Mouse (Mus musculus) A20 (cell line): ENCODE results near the gene Cdh23.

Experiments used
- DNase-seq: peaks from one replicate; pipeline ENCODE4 v3.0.0-alpha.2; 2011; ENCODE audit warnings: low read depth, low spot score

Cdh23 gene

GRCm38 (mm10) chr10:60577920-60578737, 118.2 kb downstream of the Cdh23 start:
- DNase-seq, result no peak

GRCm38 (mm10) chr10:60577125-60577919, 119.0 kb downstream of the Cdh23 start:
- no peak for DNase-seq

DNA sequence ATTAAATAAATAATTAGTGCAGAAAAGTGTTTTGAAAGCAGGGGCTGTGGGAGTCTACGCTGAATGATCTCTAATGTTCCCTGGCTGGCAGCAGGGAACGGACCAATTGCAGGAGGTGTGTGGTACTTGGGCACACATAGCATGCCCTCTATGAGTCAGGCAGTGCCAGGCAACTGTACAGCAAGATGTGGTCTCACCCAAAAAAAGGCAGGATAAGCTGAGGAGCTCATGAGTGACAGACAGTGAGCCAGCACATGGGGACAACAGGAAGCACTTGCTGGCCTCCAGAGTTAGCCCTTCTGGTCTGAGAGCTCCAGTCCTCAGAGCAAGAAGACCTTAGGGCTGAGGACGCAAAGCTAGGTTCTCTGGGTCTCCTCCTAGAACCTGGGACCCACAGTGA, 121.4 kb downstream of the Cdh23 start:
- DNase-seq, result no peak

DNA sequence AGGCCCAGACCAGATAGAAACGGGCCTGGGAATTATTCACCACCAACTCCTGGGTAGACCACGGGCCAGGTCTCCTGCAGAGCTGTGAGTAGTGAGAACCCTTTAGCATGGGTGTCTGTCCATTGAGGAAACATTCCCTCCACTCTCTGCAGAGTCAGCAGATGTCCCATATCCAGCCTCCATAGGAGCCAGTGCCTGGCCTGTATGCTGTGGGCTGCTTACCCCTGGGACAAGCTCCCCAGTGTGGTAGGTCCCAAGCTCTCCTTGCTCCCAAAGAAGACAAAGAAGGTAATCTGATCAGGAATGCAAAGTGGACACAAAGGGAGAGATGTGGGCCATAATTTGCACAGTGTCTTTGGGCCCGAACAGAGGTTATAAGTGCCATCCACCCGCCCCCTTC, 124.8 kb downstream of the Cdh23 start:
- no peak for DNase-seq

DNA sequence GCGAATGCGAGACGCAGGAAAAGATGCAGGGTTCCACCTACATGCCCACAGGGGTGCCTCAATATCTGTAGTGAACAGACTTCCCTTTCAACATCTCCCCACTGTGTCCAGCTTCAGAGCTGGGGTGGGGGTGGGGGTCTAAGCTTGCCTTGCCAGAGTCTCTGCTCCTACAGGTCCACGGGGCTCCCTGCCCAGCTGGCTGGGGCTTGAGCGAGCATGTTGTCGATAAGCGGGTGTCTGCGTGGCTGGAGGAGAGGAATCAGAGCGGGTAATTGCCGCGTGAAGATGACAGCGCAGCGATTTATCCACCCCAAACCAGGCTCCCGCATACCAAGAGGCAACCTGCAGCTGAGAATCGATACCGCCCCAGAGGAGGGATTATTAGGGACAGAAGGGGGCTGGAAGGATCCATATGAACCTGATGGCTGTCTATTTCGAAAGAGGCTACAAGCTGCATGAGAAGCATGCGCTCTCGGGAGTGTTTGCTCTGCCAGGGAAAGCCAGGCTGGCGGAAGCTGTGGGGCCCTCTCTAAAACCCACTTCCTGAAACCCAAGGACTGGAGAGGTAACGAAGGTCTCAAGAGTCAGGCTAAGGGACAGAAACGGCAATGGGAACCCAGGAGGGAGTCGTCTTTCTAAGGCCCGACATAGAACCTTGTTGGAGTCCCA, 129.8 kb downstream of the Cdh23 start:
- DNase-seq, result no peak

GRCm38 (mm10) chr10:60564136-60564535, 132.2 kb downstream of the Cdh23 start:
- no peak for DNase-seq

GRCm38 (mm10) chr10:60562946-60563345, 133.3 kb downstream of the Cdh23 start:
- no peak for DNase-seq

DNA sequence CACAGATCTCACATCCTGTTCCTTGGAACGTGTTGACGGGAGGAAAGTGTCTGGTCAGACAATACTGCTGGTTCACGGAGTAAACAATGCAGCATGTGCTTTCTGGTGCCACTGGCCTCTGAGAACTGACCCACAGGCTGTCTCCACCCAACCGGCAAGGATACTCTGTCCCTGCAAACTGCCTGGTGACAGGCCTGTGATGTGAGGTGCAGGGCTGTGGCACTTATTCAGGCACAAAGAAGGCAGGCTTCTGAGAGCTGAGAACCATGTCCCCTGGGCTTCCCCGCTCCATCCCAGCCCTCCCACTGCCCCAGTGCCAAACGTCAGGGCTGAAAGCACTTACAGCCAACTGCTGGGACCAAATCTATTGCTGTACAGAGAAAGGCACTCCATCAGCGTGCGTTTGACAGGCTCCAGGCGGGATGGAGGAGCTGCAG, 137.8 kb downstream of the Cdh23 start:
- DNase-seq, result no peak

DNA sequence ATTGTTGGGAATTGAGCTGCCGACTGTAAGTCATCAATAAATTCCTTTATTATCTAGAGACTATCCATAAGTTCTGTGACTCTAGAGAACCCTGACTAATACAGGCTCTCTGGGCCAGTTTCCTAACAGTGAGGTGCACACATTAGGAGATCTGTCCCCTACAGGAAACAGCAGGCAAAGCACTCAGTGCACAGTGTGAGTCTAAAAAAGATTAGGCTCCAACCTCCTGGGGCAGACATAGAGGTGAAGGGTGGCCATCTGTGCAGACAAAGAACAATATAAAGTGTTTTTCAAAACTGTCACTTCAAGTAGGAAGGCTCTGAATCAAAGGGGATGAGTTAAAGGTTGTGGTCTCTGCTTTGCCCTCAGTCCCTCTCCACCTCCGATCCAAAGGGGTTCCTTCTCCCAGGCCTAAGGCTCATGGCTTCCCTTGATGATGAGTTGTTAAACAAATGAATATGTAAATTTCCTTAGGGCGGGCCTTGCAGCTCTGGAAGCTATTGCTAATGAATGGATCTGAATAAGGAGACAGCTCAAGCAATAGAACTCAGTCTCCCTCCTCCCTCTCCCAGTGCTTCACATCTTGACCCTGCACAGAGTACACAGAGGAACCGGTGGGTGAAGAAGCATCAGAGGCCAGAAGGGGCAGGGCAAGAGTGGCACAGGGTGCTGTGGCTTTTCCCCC, 143.2 kb downstream of the Cdh23 start:
- DNase-seq, result no peak

DNA sequence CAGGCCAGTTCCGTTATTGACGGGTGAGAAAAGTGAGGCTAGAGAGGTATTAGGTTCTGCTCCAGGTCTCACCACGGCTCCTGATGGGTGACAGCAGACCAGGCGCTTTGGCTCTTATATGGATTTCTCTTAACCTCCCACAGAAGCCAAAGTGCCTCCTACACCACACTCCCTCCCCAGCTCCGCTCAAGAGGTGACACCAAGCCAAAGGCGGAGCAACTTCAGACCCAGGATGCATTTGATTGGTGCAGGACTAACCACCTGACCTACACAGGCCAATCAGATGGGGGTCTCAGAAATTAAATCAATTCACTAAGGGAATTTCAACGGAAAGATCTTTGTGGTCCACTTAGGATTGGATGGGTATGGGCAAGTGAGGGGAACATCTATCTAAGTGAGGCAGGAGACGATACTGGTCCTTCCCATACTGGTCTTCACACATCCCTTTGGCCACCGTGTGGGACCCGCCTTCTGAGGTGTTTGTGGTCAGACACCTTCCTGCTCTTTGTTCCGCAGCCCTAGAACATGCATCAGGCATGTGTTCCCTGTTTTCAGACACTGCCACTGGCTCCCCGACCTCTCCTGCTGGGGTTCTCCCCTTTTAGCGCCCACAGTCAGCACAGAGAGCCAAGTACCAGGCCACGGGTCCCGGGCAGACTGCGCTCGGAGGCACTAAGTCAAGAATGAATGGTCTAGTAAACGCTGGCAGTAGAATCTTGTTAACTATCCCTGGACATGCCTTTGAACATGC, 157.0 kb downstream of the Cdh23 start:
- no peak for DNase-seq

DNA sequence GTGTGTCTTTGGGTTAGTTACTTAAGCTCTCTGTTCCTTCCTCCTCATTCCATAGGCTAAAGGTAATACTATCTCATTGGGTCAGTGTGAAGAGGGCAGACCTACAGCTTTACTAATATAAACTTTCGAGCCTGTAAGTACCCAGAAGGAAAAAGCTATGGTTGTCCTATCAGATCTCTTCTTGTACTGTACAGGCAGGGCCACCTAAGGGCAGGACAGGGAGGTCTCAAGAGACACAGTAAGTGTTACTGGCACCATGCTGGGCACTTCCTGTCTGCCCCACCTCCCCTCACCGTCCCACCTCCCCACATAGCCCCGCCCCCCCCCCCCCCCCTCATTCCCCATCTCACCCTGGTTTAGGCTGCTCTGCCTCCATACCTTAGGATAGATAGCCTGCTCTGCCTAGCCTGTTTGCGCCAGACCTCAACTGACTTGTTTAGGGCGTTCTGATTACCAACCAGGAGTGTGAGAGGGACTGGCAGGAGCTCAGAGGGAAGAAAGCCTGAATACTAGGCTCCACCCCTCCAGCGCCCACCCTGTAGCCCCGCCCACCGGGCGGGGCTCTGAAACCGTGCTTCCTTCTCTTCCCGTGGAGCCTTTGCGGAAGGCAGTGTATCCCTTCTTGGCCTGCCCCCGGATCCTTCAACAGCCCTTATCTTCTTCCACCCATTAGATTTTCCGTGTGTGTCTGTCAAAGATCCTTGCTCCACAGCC, 160.0 kb downstream of the Cdh23 start:
- DNase-seq, result peak; percentile 15

GRCm38 (mm10) chr10:60532502-60532901, 163.8 kb downstream of the Cdh23 start:
- no peak for DNase-seq

GRCm38 (mm10) chr10:60531349-60531748, 164.9 kb downstream of the Cdh23 start:
- DNase-seq, result peak; percentile 69

DNA sequence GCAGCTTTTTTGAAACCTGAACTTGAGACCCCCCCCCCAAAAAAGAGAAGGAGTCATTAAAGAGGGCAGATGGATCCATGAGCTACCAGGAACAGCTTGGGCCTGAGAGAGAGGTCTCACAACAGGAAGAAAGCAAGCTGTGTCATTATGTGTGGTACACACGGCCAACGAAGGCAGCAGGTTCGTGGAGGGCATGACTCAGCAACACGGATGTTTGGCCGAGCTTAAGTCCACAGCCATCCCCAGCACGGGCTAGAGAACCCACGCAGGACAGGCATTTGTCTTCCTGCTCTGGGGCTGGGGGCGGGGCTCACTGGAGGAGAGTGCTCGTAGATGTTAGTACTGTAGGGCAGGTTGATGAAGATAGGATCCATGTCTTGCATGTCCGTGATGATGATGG, 165.7 kb downstream of the Cdh23 start:
- DNase-seq, result no peak

- DNase-seq, result no peak
These were observed 168.3 kb downstream of the Cdh23 start for GRCm38 (mm10) chr10:60527949-60528348.

DNA sequence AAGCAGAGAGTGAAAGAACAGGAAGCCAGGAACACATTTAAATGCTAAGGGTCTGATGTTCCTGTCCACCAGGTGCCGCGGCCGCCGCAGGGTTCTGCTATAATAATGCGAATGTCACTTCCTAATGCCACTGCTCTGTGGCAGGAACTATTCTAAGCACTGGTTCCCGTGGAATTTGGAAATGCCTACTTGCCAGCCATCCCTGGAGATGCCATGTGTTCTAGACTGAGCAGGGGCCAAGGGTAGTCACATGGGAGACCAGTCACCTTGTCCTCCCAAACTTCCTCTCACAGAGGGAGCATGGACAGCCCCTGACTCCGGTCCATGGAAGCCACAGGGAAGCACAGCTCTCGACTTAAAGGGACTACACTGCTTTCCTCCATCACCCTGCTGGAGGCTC, 171.2 kb downstream of the Cdh23 start:
- no peak for DNase-seq

GRCm38 (mm10) chr10:60516286-60516685, 180.0 kb downstream of the Cdh23 start:
- no peak for DNase-seq

- DNase-seq, result no peak
These were observed 197.8 kb downstream of the Cdh23 start for GRCm38 (mm10) chr10:60498538-60498937.

- DNase-seq, result no peak
These were observed 201.2 kb downstream of the Cdh23 start for GRCm38 (mm10) chr10:60495070-60495469.

- no peak for DNase-seq
These were observed 204.8 kb downstream of the Cdh23 start for GRCm38 (mm10) chr10:60491538-60491937.
